Mouse (Mus musculus) cortical plate, adult 2 months (tissue): ENCODE data around the gene Ano9.

Experiments
- CTCF ChIP-seq: fragments of 200-500 bp; IDR thresholded peaks from 2 replicates; pipeline ENCODE4 v1.5.1; 2011; ENCODE audit warnings: mild to moderate bottlenecking, control low read depth, low read length; ENCODE audit not compliant: insufficient read depth; ENCODE audit errors: extremely low read depth
- POLR2A ChIP-seq: fragments of 200-500 bp; IDR thresholded peaks from 2 replicates; pipeline ENCODE4 v1.6.1; 2011; ENCODE audit warnings: mild to moderate bottlenecking, low read length, control low read depth; ENCODE audit not compliant: insufficient read depth; ENCODE audit errors: extremely low read depth

DNA sequence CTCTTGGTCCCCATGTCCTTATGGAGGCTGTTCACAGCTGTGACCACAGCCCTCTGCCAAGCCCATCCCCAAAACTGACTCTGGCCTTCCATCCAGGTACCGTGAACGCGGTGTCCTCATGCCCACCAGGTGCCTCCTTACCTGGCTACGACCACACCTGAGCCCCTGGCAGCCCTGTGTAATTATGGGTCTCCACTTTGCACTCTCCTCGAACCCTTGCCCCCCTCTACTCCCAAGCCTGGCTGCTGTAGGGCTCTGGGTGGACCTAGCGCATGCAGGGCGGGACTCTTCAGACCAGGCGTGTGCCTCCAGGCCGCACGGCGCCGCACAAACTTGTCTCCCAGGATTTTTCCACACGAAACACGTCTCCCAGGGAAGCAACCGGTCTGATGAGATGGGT is 39.8 kb downstream of the Ano9 start, which contains the start of gene Pkp3:
- no peak for TF ChIP-seq POLR2A
- no peak for TF ChIP-seq CTCF
